Mouse (Mus musculus) lung, postnatal 0 days (tissue): Measurements from ENCODE around the gene Capn8.

Experiments used
- CTCF ChIP-seq: IDR thresholded peaks from 2 replicates; pipeline ENCODE4 v1.5.1; 2016; ENCODE audit warnings: antibody characterized with exemption, mild to moderate bottlenecking
- EP300 ChIP-seq: IDR thresholded peaks from 2 replicates; pipeline ENCODE4 v1.6.1; 2016; ENCODE audit warnings: antibody characterized with exemption, mild to moderate bottlenecking, control low read depth

GRCm38 (mm10) chr1:182621256-182621655 lies 56.4 kb downstream of the Capn8 start:
- TF ChIP-seq CTCF (no peak), EP300 (no peak)
